Comparison of ENCODE assay signal across 21 mouse cellular contexts in the genomic region with DNA sequence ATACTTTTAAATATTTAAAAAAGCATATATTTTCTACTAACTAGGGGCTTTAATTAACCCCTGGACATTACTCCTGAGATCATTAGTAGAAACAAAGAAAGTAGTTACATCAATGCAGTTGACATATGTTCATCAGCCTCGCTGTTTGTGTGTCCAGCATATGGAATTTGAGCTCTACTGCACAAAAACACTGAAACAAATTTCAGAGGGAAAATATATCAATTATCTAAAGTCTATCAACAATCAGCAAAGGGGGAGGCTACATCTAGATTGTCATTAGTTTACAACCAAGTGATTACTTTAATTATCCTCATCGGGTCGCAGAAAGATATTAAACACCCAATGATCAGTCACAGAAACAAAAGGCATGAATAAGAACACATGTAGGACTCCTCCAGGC. TPM values are rescaled to one million over a fixed set of nuclear protein-coding genes. Genes with fewer than 3 reads are reported as not detected.
A peak's percentile ranks its signal among the peaks of the same experiment; 100 is the strongest.
DNase-seq lines count a peak whose midpoint lies in the region; ATAC-seq and TF ChIP-seq lines count a peak whose summit lies in the region.
"Had no signal": no experiment of that assay in that cellular context is flagged by ENCODE, and none has a peak within 500 bp of the region (broad histone marks: within the 10 kb centered on the region; RNA-seq: fewer than 3 reads in every experiment).

No protein-coding gene starts in this region.

- no peaks in the 10 kb centered on the region for H3K9me3 ChIP-seq in forebrain, embryonic 13.5 days (replicated peaks)
- H3K9me3 ChIP-seq in forebrain, embryonic 10.5 days = no peaks in the 10 kb centered on the region
- no peaks in the 10 kb centered on the region for H3K9me3 ChIP-seq in neural tube, embryonic 14.5 days (ENCODE audit: control insufficient read depth, low read length)
- no peaks in the 10 kb centered on the region for H3K9me3 ChIP-seq in forebrain, embryonic 15.5 days
- H3K9me3 ChIP-seq: embryonic facial prominence, embryonic 10.5 days; embryonic facial prominence, embryonic 12.5 days had no signal

- TF ChIP-seq CTCF in brain, embryonic 14.5 days (IDR thresholded peaks at IDR 0.05; ENCODE audit: borderline replicate concordance, extremely low read depth, insufficient read depth, insufficient read length) = no peak

- peaks cover 48% of the 10 kb centered on the region for H3K4me1 ChIP-seq in forebrain, embryonic 13.5 days
- H3K4me1 ChIP-seq in forebrain, embryonic 10.5 days = peaks cover 59% of the 10 kb centered on the region
- no peaks in the 10 kb centered on the region for H3K4me1 ChIP-seq in neural tube, embryonic 14.5 days (ENCODE audit: control insufficient read depth, insufficient read depth, low read length)
- H3K4me1 ChIP-seq in forebrain, embryonic 15.5 days = peaks cover 34% of the 10 kb centered on the region
- H3K4me1 ChIP-seq: embryonic facial prominence, embryonic 10.5 days; embryonic facial prominence, embryonic 12.5 days had no signal

- no peaks in the 10 kb centered on the region for H3K27me3 ChIP-seq in forebrain, embryonic 13.5 days
- H3K27me3 ChIP-seq in forebrain, embryonic 10.5 days (ENCODE audit: poor library complexity, severe bottlenecking) = no peaks in the 10 kb centered on the region
- no peaks in the 10 kb centered on the region for H3K27me3 ChIP-seq in neural tube, embryonic 14.5 days (ENCODE audit: control insufficient read depth, insufficient read depth, low read length)
- no peaks in the 10 kb centered on the region for H3K27me3 ChIP-seq in forebrain, embryonic 15.5 days
- H3K27me3 ChIP-seq: embryonic facial prominence, embryonic 12.5 days had no signal

- H3K4me3 ChIP-seq in forebrain, embryonic 13.5 days = no peak overlapping the region
- H3K4me3 ChIP-seq in forebrain, embryonic 10.5 days = no peak overlapping the region
- H3K4me3 ChIP-seq in neural tube, embryonic 14.5 days (ENCODE audit: low read depth, low read length) = no peak overlapping the region
- no peak overlapping the region for H3K4me3 ChIP-seq in forebrain, embryonic 15.5 days
- H3K4me3 ChIP-seq: embryonic facial prominence, embryonic 10.5 days; embryonic facial prominence, embryonic 12.5 days had no signal

- H3K4me2 ChIP-seq in forebrain, embryonic 13.5 days = no peak overlapping the region
- no peak overlapping the region for H3K4me2 ChIP-seq in neural tube, embryonic 14.5 days (ENCODE audit: low read depth, low read length)
- no peak overlapping the region for H3K4me2 ChIP-seq in forebrain, embryonic 15.5 days (replicated peaks)
- H3K4me2 ChIP-seq: embryonic facial prominence, embryonic 12.5 days had no signal

- H3K27ac ChIP-seq in forebrain, embryonic 13.5 days = no peak overlapping the region
- no peak overlapping the region for H3K27ac ChIP-seq in forebrain, embryonic 10.5 days
- no peak overlapping the region for H3K27ac ChIP-seq in neural tube, embryonic 14.5 days (ENCODE audit: low read depth, low read length)
- H3K27ac ChIP-seq in forebrain, embryonic 15.5 days (replicated peaks) = no peak overlapping the region
- H3K27ac ChIP-seq: embryonic facial prominence, embryonic 10.5 days; embryonic facial prominence, embryonic 12.5 days had no signal

- no peak for DNase-seq in forebrain, embryonic 10.5 days (ENCODE audit: extremely low spot score, low spot score)
- no peak for DNase-seq in neural tube, embryonic 10.5 days (ENCODE audit: extremely low spot score, low spot score)
- peak; percentile 73 for DNase-seq in brain, embryonic 14.5 days (ENCODE audit: low read depth)
- DNase-seq in embryo, embryonic 11 days = no peak
- no peak for DNase-seq in adrenal gland, postnatal 14 days
- DNase-seq: adrenal gland, adult 2 months; adrenal gland, postnatal 10 days; adrenal gland, postnatal 36 days; cerebellum, adult 11 months; cerebellum, adult 18-20 months; cerebellum, adult 8-10 months; cerebellum, adult 9-11 months; cerebellum, postnatal 14 days; cerebellum, postnatal 36 days had no signal

- H3K36me3 ChIP-seq in forebrain, embryonic 13.5 days (ENCODE audit: poor library complexity, severe bottlenecking) = no peaks in the 10 kb centered on the region
- H3K36me3 ChIP-seq in forebrain, embryonic 10.5 days (replicated peaks) = no peaks in the 10 kb centered on the region
- no peaks in the 10 kb centered on the region for H3K36me3 ChIP-seq in neural tube, embryonic 14.5 days (ENCODE audit: control insufficient read depth, insufficient read depth, low read length)
- H3K36me3 ChIP-seq in forebrain, embryonic 15.5 days = no peaks in the 10 kb centered on the region
- H3K36me3 ChIP-seq: embryonic facial prominence, embryonic 10.5 days; embryonic facial prominence, embryonic 12.5 days had no signal

- no peak overlapping the region for H3K9ac ChIP-seq in forebrain, embryonic 13.5 days
- H3K9ac ChIP-seq in neural tube, embryonic 14.5 days (replicated peaks; ENCODE audit: low read depth, low read length) = no peak overlapping the region
- H3K9ac ChIP-seq in forebrain, embryonic 15.5 days (replicated peaks) = no peak overlapping the region
- H3K9ac ChIP-seq: embryonic facial prominence, embryonic 12.5 days had no signal

- TF ChIP-seq POLR2A in brain, embryonic 14.5 days (IDR thresholded peaks at IDR 0.05; ENCODE audit: borderline replicate concordance, extremely low read depth, insufficient read depth, insufficient read length, poor library complexity, severe bottlenecking) = no peak

- ATAC-seq in forebrain, embryonic 13.5 days = peak; percentile 20
- 0 out of 2 replicates have a peak, but pooled peaks have one; percentile 5 for ATAC-seq in neural tube, embryonic 14.5 days (ENCODE audit: low read depth)
- peak; percentile 38; the same call in 1 of the 2 replicates for ATAC-seq in forebrain, embryonic 15.5 days (replicated peaks)

- 33% methylated on average over 3 of the region's 3 CpGs for WGBS in forebrain, embryonic 13.5 days
- 74% methylated on average over 3 of the region's 3 CpGs for WGBS in forebrain, embryonic 10.5 days
- WGBS in neural tube, embryonic 14.5 days = 38% methylated on average over 3 of the region's 3 CpGs
- WGBS in forebrain, embryonic 15.5 days = 29% methylated on average over 3 of the region's 3 CpGs

RNA-seq across cellular contexts. Expression of a gene that starts 38.2 kb away (rescaled TPM):
- 63.1 and 68.5 TPM in 2 replicates for polyA plus RNA-seq in forebrain, embryonic 13.5 days (2015; fragmentation: Nextera tagmentation; extraction: Ambion mirVana)
- 14.2 and 14.4 TPM in 2 replicates for polyA plus RNA-seq in forebrain, embryonic 10.5 days (2016; fragmentation: Nextera tagmentation; extraction: Ambion mirVana)
- polyA plus RNA-seq in neural tube, embryonic 14.5 days (2014; fragmentation: Nextera tagmentation; extraction: Ambion mirVana) = 165 and 168 TPM in 2 replicates
- 66.8 and 101 TPM in 2 replicates for polyA plus RNA-seq in brain, embryonic 14.5 days (2012; rRNA removed)
- 102 and 112 TPM in 2 replicates for polyA plus RNA-seq in forebrain, embryonic 15.5 days (2015; fragmentation: Nextera tagmentation; extraction: Ambion mirVana)
- total RNA-seq in adrenal gland, postnatal 14 days (2021) = 5.8 and 9.3 TPM in 2 replicates
- total RNA-seq: common myeloid progenitor, adult 5-6 weeks; MEL had no signal
